8 mouse cellular contexts compared by ENCODE assay signal in the genomic region with DNA sequence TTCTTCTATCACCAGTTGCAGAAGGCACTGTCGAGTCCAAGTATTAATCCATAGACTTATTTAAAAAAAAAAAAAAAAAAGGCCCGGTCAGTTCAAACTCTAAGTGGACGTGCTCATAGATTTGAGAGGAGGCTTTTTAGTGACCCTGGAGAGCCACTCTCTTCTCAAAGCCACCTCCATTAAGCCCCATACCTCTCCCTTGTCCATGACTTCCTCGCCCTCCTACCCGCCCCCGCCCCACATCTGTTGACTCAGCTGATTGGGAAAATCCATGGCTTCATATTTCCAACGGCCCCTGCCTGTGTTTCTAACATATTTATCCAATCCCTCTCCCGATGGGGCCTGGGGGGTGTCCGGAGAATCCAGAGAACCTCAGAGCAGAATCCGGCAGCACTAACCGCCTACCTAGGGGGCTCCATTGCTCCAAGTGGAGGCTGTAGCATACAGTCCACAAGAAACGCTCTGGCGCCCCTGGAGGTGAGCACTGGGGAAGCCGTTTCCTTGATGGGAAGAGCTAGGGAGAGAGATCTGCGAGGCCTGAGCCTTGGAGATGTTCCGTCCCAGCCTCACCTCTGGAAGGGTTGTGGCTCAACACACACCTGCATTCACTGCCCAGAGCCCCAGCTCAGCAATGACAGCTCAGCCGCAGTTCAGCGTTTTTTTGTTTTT.
DNase-seq lines count a peak whose midpoint lies in the region; ATAC-seq and TF ChIP-seq lines count a peak whose summit lies in the region.

No protein-coding gene starts in this region.

- ATAC-seq in heart, embryonic 15.5 days (replicated peaks; ENCODE audit: insufficient number of reproducible peaks, insufficient read depth, low FRiP score, low read depth), result no peak; the same call in 1 of the 2 replicates
- peak; percentile 86; the same call in 1 of the 2 replicates for ATAC-seq in kidney, embryonic 16.5 days (ENCODE audit: low FRiP score, low TSS enrichment)
- ATAC-seq in lung, embryonic 15.5 days (ENCODE audit: borderline replicate concordance, extremely low read depth, low FRiP score, low TSS enrichment), result peak; percentile 83; the same call in 1 of the 2 replicates

- H3K36me3 ChIP-seq in forebrain, embryonic 10.5 days (replicated peaks), result no peaks in the 10 kb centered on the region
- no peaks in the 10 kb centered on the region for H3K36me3 ChIP-seq in heart, embryonic 15.5 days
- no peaks in the 10 kb centered on the region for H3K36me3 ChIP-seq in kidney, embryonic 16.5 days (ENCODE audit: insufficient read depth, low read length)
- no peaks in the 10 kb centered on the region for H3K36me3 ChIP-seq in lung, embryonic 15.5 days

- H3K4me2 ChIP-seq in heart, embryonic 15.5 days, result peak overlapping the region; percentile 49
- H3K4me2 ChIP-seq in kidney, embryonic 16.5 days (replicated peaks; ENCODE audit: low read depth, low read length), result peak overlapping the region; percentile 19
- H3K4me2 ChIP-seq in lung, embryonic 15.5 days, result no peak overlapping the region

- peak; percentile 35 for TF ChIP-seq CTCF in bone marrow macrophage, adult 2 months (IDR thresholded peaks at IDR 0.05; ENCODE audit: low read depth, low read length)

- H3K27ac ChIP-seq in bone marrow macrophage, adult 2 months (ENCODE audit: insufficient read depth, low read depth, low read length), result no peak overlapping the region
- no peak overlapping the region for H3K27ac ChIP-seq in forebrain, embryonic 10.5 days
- no peak overlapping the region for H3K27ac ChIP-seq in heart, embryonic 15.5 days
- H3K27ac ChIP-seq in kidney, embryonic 16.5 days (ENCODE audit: low read length), result peak overlapping the region; percentile 19; the same call in 1 of the 2 replicates
- H3K27ac ChIP-seq in lung, embryonic 15.5 days, result no peak overlapping the region

- no peak for TF ChIP-seq POLR2A in bone marrow macrophage, adult 2 months (IDR thresholded peaks at IDR 0.05; ENCODE audit: borderline replicate concordance, low read depth, low read length)

- no peaks in the 10 kb centered on the region for H3K9me3 ChIP-seq in forebrain, embryonic 10.5 days
- no peaks in the 10 kb centered on the region for H3K9me3 ChIP-seq in heart, embryonic 15.5 days (replicated peaks)
- no peaks in the 10 kb centered on the region for H3K9me3 ChIP-seq in kidney, embryonic 16.5 days (ENCODE audit: low read length)
- H3K9me3 ChIP-seq in lung, embryonic 15.5 days, result no peaks in the 10 kb centered on the region

- WGBS in forebrain, embryonic 10.5 days, result 33% methylated on average over 18 of the region's 18 CpGs
- 25% methylated on average over 18 of the region's 18 CpGs for WGBS in heart, embryonic 15.5 days
- 25% methylated on average over 18 of the region's 18 CpGs for WGBS in kidney, embryonic 16.5 days
- WGBS in lung, embryonic 15.5 days, result 21% methylated on average over 18 of the region's 18 CpGs

- H3K4me3 ChIP-seq in bone marrow macrophage, adult 2 months (ENCODE audit: insufficient read depth, low read length), result no peak overlapping the region
- no peak overlapping the region for H3K4me3 ChIP-seq in forebrain, embryonic 10.5 days
- H3K4me3 ChIP-seq in heart, embryonic 15.5 days, result peak overlapping the region; percentile 23; the same call in 1 of the 2 replicates
- H3K4me3 ChIP-seq in kidney, embryonic 16.5 days (ENCODE audit: low read length), result no peak overlapping the region
- 0 out of 2 replicates have a peak overlapping the region, but pooled peaks have one; percentile 14 for H3K4me3 ChIP-seq in lung, embryonic 15.5 days

- H3K27me3 ChIP-seq in forebrain, embryonic 10.5 days (ENCODE audit: poor library complexity, severe bottlenecking), result peaks cover 68% of the 10 kb centered on the region
- H3K27me3 ChIP-seq in heart, embryonic 15.5 days, result peaks cover 17% of the 10 kb centered on the region
- no peaks in the 10 kb centered on the region for H3K27me3 ChIP-seq in kidney, embryonic 16.5 days (ENCODE audit: insufficient read depth, low read length)
- peaks cover 3% of the 10 kb centered on the region; the same call in 1 of the 2 replicates for H3K27me3 ChIP-seq in lung, embryonic 15.5 days

- H3K4me1 ChIP-seq in bone marrow macrophage, adult 2 months (ENCODE audit: control insufficient read depth, insufficient read depth, low read length), result no peaks in the 10 kb centered on the region
- H3K4me1 ChIP-seq in forebrain, embryonic 10.5 days, result peaks cover 46% of the 10 kb centered on the region
- no peaks in the 10 kb centered on the region; the same call in 1 of the 2 replicates for H3K4me1 ChIP-seq in heart, embryonic 15.5 days (replicated peaks)
- peaks cover 30% of the 10 kb centered on the region for H3K4me1 ChIP-seq in kidney, embryonic 16.5 days (ENCODE audit: insufficient read depth, low read length)
- no peaks in the 10 kb centered on the region for H3K4me1 ChIP-seq in lung, embryonic 15.5 days

- peak; percentile 86 for DNase-seq in ES-CJ7 (ENCODE audit: low read depth, low spot score)
- peak; percentile 68 for DNase-seq in forebrain, embryonic 10.5 days (ENCODE audit: extremely low spot score, low spot score)
- peak; percentile 11 for DNase-seq in ovary, postnatal 10 days (ENCODE audit: low spot score)
- peak; percentile 65 to 68 for DNase-seq in thymus, postnatal 36 days

- H3K9ac ChIP-seq in heart, embryonic 15.5 days, result no peak overlapping the region
- no peak overlapping the region for H3K9ac ChIP-seq in kidney, embryonic 16.5 days (replicated peaks; ENCODE audit: low read length)
- no peak overlapping the region for H3K9ac ChIP-seq in lung, embryonic 15.5 days

Comparison
In these comparisons a context has a peak if more than half of its experiments do, and no peak if none do; other contexts are left out.
1. DNase-seq: peak in every context shown above with its lines; median percentile 86 in ES-CJ7; 68 in forebrain, embryonic 10.5 days; 66 in thymus, postnatal 36 days; 11 in ovary, postnatal 10 days.
2. H3K4me3 ChIP-seq: peak in heart, embryonic 15.5 days (single experiment) and lung, embryonic 15.5 days (single experiment); none in bone marrow macrophage, adult 2 months (single experiment), forebrain, embryonic 10.5 days (single experiment) and kidney, embryonic 16.5 days (single experiment).